Mouse (Mus musculus) cerebellum, adult 2 months (tissue): ENCODE data around the gene Zc3h18.

ENCODE experiments used
- CTCF ChIP-seq: fragments of 200-500 bp; IDR thresholded peaks from 2 replicates; pipeline ENCODE4 v1.5.1; 2011; ENCODE audit warnings: low read depth, mild to moderate bottlenecking, control low read depth, low read length, moderate library complexity, borderline replicate concordance; ENCODE audit not compliant: insufficient read depth
- POLR2A ChIP-seq: fragments of 200-500 bp; IDR thresholded peaks from 2 replicates; pipeline ENCODE4 v1.6.1; 2011; ENCODE audit warnings: low read length, control low read depth, borderline replicate concordance; ENCODE audit not compliant: insufficient read depth

GRCm38 (mm10) chr8:122432443-122433268 lies 56.2 kb downstream of the Zc3h18 start, which contains the start of gene Cyba:
- TF ChIP-seq CTCF (no peak), POLR2A (no peak)
